Comparison of ENCODE assay signal across 9 mouse cellular contexts in genomic region chr6:135340355-135341075, GRCm38 (mm10). TPM values are rescaled to one million over a fixed set of nuclear protein-coding genes. Genes with fewer than 3 reads are reported as not detected.
DNase-seq lines count a peak whose midpoint lies in the region; ATAC-seq lines count a peak whose summit lies in the region.
"Had no signal": no experiment of that assay in that cellular context is flagged by ENCODE, and none has a peak within 500 bp of the region (broad histone marks: within the 10 kb centered on the region; RNA-seq: fewer than 3 reads in every experiment).

No protein-coding gene starts in this region.

- H3K4me1 ChIP-seq in neural tube, embryonic 13.5 days (replicated peaks) = peaks cover 7% of the 10 kb centered on the region; the same call in 1 of the 2 replicates
- no peaks in the 10 kb centered on the region for H3K4me1 ChIP-seq in heart, embryonic 12.5 days (replicated peaks)

- H3K4me2 ChIP-seq in neural tube, embryonic 13.5 days = no peak overlapping the region
- no peak overlapping the region for H3K4me2 ChIP-seq in heart, embryonic 12.5 days

- 58% methylated on average over 9 of the region's 9 CpGs for WGBS in neural tube, embryonic 13.5 days
- 71% methylated on average over 9 of the region's 9 CpGs for WGBS in heart, embryonic 12.5 days

- H3K9me3 ChIP-seq in neural tube, embryonic 13.5 days = no peaks in the 10 kb centered on the region
- H3K9me3 ChIP-seq in heart, embryonic 12.5 days (replicated peaks) = no peaks in the 10 kb centered on the region

- no peaks in the 10 kb centered on the region for H3K27me3 ChIP-seq in neural tube, embryonic 13.5 days
- no peaks in the 10 kb centered on the region for H3K27me3 ChIP-seq in heart, embryonic 12.5 days (replicated peaks)
- H3K27me3 ChIP-seq: Patski had no signal

- H3K4me3 ChIP-seq in neural tube, embryonic 13.5 days = no peak overlapping the region
- H3K4me3 ChIP-seq in heart, embryonic 12.5 days = no peak overlapping the region

- no peak for ATAC-seq in neural tube, embryonic 13.5 days (ENCODE audit: low read depth)
- ATAC-seq in heart, embryonic 12.5 days (ENCODE audit: insufficient number of reproducible peaks, low FRiP score) = no peak
- ATAC-seq: forebrain, embryonic 14.5 days had no signal

- DNase-seq in neural tube, embryonic 10.5 days (ENCODE audit: extremely low spot score, low spot score) = no peak
- peak; percentile 61 to 63 for DNase-seq in kidney, postnatal 25 days
- no peak for DNase-seq in embryo, embryonic 10.5 days (ENCODE audit: low spot score)
- no peak for DNase-seq in Muller cell, postnatal 12 days (ENCODE audit: inconsistent ontology term)
- DNase-seq in left cerebral cortex, adult 8-10 months (ENCODE audit: low spot score in 2 of 2) = no peak

- 0 out of 2 replicates have a peak overlapping the region, but pooled peaks have one; percentile 19 for H3K27ac ChIP-seq in neural tube, embryonic 13.5 days (replicated peaks)
- H3K27ac ChIP-seq in heart, embryonic 12.5 days (ENCODE audit: poor library complexity, severe bottlenecking) = peak overlapping the region; percentile 6

- H3K9ac ChIP-seq in neural tube, embryonic 13.5 days = no peak overlapping the region
- no peak overlapping the region for H3K9ac ChIP-seq in heart, embryonic 12.5 days

- H3K36me3 ChIP-seq in neural tube, embryonic 13.5 days = no peaks in the 10 kb centered on the region
- H3K36me3 ChIP-seq in heart, embryonic 12.5 days = no peaks in the 10 kb centered on the region

RNA-seq across cellular contexts. Expression of gene Emp1, which starts 21.8 kb away (rescaled TPM):
- polyA plus RNA-seq in neural tube, embryonic 13.5 days (2015; fragmentation: Nextera tagmentation; extraction: Ambion mirVana) = 15.1 and 16.2 TPM in 2 replicates
- 28.0 and 30.2 TPM in 2 replicates for polyA plus RNA-seq in heart, embryonic 12.5 days (2016; fragmentation: Nextera tagmentation; extraction: Ambion mirVana)
- 1 to 10 TPM; 1.6 to 1.9 (median 1.7) TPM for total RNA-seq in left cerebral cortex, adult 8-10 months (2022)

RNA-seq across cellular contexts. Expression of gene Pbp2, which starts 30.3 kb away (rescaled TPM):
- 0.20 TPM in 1 of 2 replicates, not detected in the other for polyA plus RNA-seq in neural tube, embryonic 13.5 days (2015; fragmentation: Nextera tagmentation; extraction: Ambion mirVana)
- polyA plus RNA-seq in heart, embryonic 12.5 days (2016; fragmentation: Nextera tagmentation; extraction: Ambion mirVana) = not detected in 2 replicates
- total RNA-seq in left cerebral cortex, adult 8-10 months (2022) = under 1 TPM in 1 of 4 experiments, not detected in 3; 0.48 TPM
- polyA plus RNA-seq: forebrain, embryonic 14.5 days; Patski had no signal

Comparison
In these comparisons a context has a peak if more than half of its experiments do, and no peak if none do; other contexts are left out.
1. DNase-seq: peak in kidney, postnatal 25 days (2 of 2); none in neural tube, embryonic 10.5 days (single experiment), embryo, embryonic 10.5 days (single experiment), Muller cell, postnatal 12 days (single experiment) and left cerebral cortex, adult 8-10 months (0 of 2).